8 mouse cellular contexts compared by ENCODE assay signal in the genomic region with DNA sequence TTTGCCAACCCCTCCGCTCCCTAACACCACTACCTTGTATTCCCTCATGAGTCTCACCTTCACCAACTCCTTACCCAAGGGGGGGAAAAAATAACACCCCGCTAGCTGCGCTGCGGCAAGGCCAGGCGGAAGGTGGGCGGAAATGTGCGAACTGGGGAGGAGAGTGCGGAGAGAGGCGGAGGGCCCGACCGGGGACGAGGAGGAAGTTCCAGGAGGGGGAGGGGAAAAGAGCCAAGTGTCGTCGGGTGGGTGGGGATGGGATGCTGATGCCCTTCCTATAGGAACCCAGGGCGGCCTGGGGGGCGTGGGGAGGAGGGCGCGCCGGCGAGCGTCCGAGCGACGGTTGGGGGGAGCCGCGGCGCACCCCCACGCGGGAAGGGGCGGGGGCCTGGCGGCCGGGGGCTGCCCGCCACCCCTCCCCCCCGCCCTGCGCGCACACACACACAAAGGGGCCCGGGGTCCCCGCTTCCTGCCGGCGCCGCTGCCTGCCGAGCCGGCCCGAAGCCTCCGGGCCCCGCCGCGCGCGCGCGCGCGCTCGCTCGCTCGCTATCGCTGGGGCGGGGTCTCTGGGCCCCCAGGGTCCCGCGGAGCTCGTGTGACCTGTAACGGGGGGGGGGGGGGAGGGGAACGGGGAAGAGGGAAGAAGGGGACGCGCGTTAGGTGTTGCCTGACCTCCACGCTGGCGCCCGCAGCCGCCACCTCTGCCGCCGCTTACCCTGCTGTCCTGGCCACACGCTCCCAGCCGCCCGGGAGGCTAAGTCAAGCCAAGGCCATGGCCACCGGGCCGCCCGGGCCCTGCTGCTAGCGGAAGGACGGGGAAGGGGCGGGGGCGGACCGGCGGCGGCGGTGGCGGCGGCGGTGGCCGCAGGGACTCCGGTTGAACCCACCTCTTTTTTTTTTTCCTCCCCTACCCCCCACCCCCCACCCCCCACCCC. TPM values are rescaled to one million over a fixed set of nuclear protein-coding genes. Genes with fewer than 3 reads are reported as not detected.
DNase-seq lines count a peak whose midpoint lies in the region; ATAC-seq and TF ChIP-seq lines count a peak whose summit lies in the region.

TSS of gene Rap2c (minus strand) at position 168 of the 935 bp plus-strand sequence.

- ATAC-seq in hindbrain, postnatal 0 days: peak; percentile 82
- peak; percentile 78 for ATAC-seq in megakaryocyte, adult 5-6 weeks (ENCODE audit: poor library complexity, severe bottlenecking)

- no peak for TF ChIP-seq CTCF in hindbrain, postnatal 0 days (IDR thresholded peaks at IDR 0.05; ENCODE audit: low read depth)

- WGBS in hindbrain, postnatal 0 days: 28% methylated on average over 52 of the region's 92 CpGs

- H3K9ac ChIP-seq in hindbrain, postnatal 0 days (replicated peaks; ENCODE audit: low read length): peak within 1 kb of the TSS; percentile 77

- H3K4me1 ChIP-seq in hindbrain, postnatal 0 days (ENCODE audit: insufficient read depth, low read length): no peaks in the 10 kb centered on the region

- peak; percentile 62 for DNase-seq in adipocyte (ENCODE audit: low spot score)
- peak; percentile 20 to 42 for DNase-seq in cerebellum, postnatal 4 days (ENCODE audit: low spot score in 2 of 2)
- DNase-seq in gastrocnemius, adult 8-10 months (ENCODE audit: low spot score in 2 of 2): peak; percentile 10 to 11
- DNase-seq in hindbrain, postnatal 0 days (ENCODE audit: low spot score): peak; percentile 75
- peak; percentile 15 to 21 for DNase-seq in left cerebral cortex, adult 8-10 months (ENCODE audit: low spot score in 2 of 2)
- peak; percentile 51 to 60 for DNase-seq in right cerebral cortex, postnatal 10 days (ENCODE audit: low spot score in 2 of 2)
- peak; percentile 23 to 44 for DNase-seq in urinary bladder, postnatal 36 days (ENCODE audit: low spot score in 2 of 2)

- H3K36me3 ChIP-seq in hindbrain, postnatal 0 days (ENCODE audit: insufficient read depth, low read length): no peaks in the 10 kb centered on the region

- no peaks in the 10 kb centered on the region for H3K27me3 ChIP-seq in hindbrain, postnatal 0 days (ENCODE audit: insufficient read depth, low read length)

- no peaks in the 10 kb centered on the region for H3K9me3 ChIP-seq in hindbrain, postnatal 0 days (ENCODE audit: low read length)

- H3K27ac ChIP-seq in hindbrain, postnatal 0 days: peak within 1 kb of the TSS; percentile 88

- peak within 1 kb of the TSS; percentile 53 for H3K4me3 ChIP-seq in hindbrain, postnatal 0 days (ENCODE audit: low read length)

- peak within 1 kb of the TSS; percentile 59 for H3K4me2 ChIP-seq in hindbrain, postnatal 0 days (ENCODE audit: low read depth, low read length)

RNA-seq across cellular contexts. Expression of gene Rap2c, which starts in this region (rescaled TPM):
- 10 to 100 TPM; 22.2 to 28.6 (median 24.1) TPM for total RNA-seq in gastrocnemius, adult 8-10 months (2022)
- total RNA-seq in hindbrain, postnatal 0 days (2014; rRNA removed): 15.8 and 15.9 TPM in 2 replicates
- 9.9 and 10.1 TPM in 2 replicates for polyA plus RNA-seq in hindbrain, postnatal 0 days (2015; fragmentation: Nextera tagmentation; extraction: Ambion mirVana)
- 10 to 100 TPM; 24.1 to 28.6 (median 27.8) TPM for total RNA-seq in left cerebral cortex, adult 8-10 months (2022)
- total RNA-seq in megakaryocyte, adult 5-6 weeks (2015): 56.3 and 56.4 TPM in 2 replicates
- 45.0 and 47.0 TPM in 2 replicates for total RNA-seq in megakaryocyte, adult 5-6 weeks (2017)

Comparison
In these comparisons a context has a peak if more than half of its experiments do, and no peak if none do; other contexts are left out.
1. Peak in every context shown above with its lines: DNase-seq, ATAC-seq, H3K4me3 ChIP-seq and H3K27ac ChIP-seq.
2. DNase-seq: peak in every context shown above with its lines; median percentile 75 in hindbrain, postnatal 0 days; 62 in adipocyte; 56 in right cerebral cortex, postnatal 10 days; 34 in urinary bladder, postnatal 36 days; 31 in cerebellum, postnatal 4 days; 18 in left cerebral cortex, adult 8-10 months; 10 in gastrocnemius, adult 8-10 months.